Mouse (Mus musculus) liver, embryonic 13.5 days (tissue): ENCODE measurements around the gene Ung. TPM values are rescaled to one million over a fixed set of nuclear protein-coding genes. Genes with fewer than 3 reads are reported as not detected.

Experiments
- ATAC-seq: fragments of 200-750 bp; cut with Nextera tagmentation; 2 replicates; pipeline ENCODE4 v1.8.0; 2017; ENCODE audit warnings: low read depth, mild to moderate bottlenecking, moderate number of reproducible peaks, moderate library complexity
- DNase-seq: peaks from one replicate; pipeline ENCODE4 v3.0.0; 2022
- H3K27ac ChIP-seq: fragments of 300-500 bp; sonication (generic); 2 replicates; pipeline ENCODE4 v1.5.1; 2015; ENCODE audit warnings: moderate library complexity, mild to moderate bottlenecking, inconsistent platforms
- H3K27me3 ChIP-seq: fragments of 300-500 bp; sonication (generic); 2 replicates; pipeline ENCODE4 v1.6.1; 2015; ENCODE audit warnings: mild to moderate bottlenecking, inconsistent platforms
- H3K36me3 ChIP-seq: fragments of 300-500 bp; sonication (generic); 2 replicates; pipeline ENCODE4 v1.6.1; 2015; ENCODE audit warnings: mild to moderate bottlenecking, inconsistent platforms
- H3K4me1 ChIP-seq: fragments of 300-500 bp; sonication (generic); replicated peaks from 2 replicates; pipeline ENCODE4 v1.6.1; 2015; ENCODE audit warnings: inconsistent platforms
- H3K4me2 ChIP-seq: fragments of 300-500 bp; sonication (generic); 2 replicates; pipeline ENCODE4 v1.6.1; 2015; ENCODE audit warnings: inconsistent platforms, mild to moderate bottlenecking, moderate library complexity
- H3K4me3 ChIP-seq: fragments of 300-500 bp; sonication (generic); replicated peaks from 2 replicates; pipeline ENCODE4 v1.5.1; 2015; ENCODE audit warnings: mild to moderate bottlenecking, inconsistent platforms
- H3K9ac ChIP-seq: fragments of 300-500 bp; sonication (generic); 2 replicates; pipeline ENCODE4 v1.6.1; 2015; ENCODE audit warnings: mild to moderate bottlenecking, inconsistent platforms
- H3K9me3 ChIP-seq: fragments of 300-500 bp; sonication (generic); replicated peaks from 2 replicates; pipeline ENCODE4 v1.6.1; 2016; ENCODE audit warnings: inconsistent platforms
- WGBS: fragments of 180-500 bp; shearing (Covaris S2); methylation state at CpG from one replicate; pipeline ENCODE4 v1.1.7; 2015; ENCODE audit not compliant: insufficient replicate concordance; 5-methylcytosine and 5-hydroxymethylcytosine counted together
- polyA plus RNA-seq: library from polyadenylated mRNA; unstranded; fragments of >200 nt; fragmentation: Nextera tagmentation; extraction: Ambion mirVana; gene quantifications from 2 replicates; pipeline ENCODE4 v1.2.1, GENCODE M21; 2015

Ung gene
- polyA plus RNA-seq, 1 experiment from 2014 or later: 28.9 TPM

GRCm38 (mm10) chr5:114174639-114175038, 44.5 kb downstream of the Ung start:
- Histone ChIP-seq H3K27me3 (no peaks in the 10 kb centered on the region), H3K4me2 (peak overlapping the region; percentile 45), H3K36me3 (no peaks in the 10 kb centered on the region), H3K27ac (no peak overlapping the region), H3K4me3 (no peak overlapping the region), H3K9ac (no peak overlapping the region), H3K9me3 (no peaks in the 10 kb centered on the region), H3K4me1 (peaks cover 26% of the 10 kb centered on the region)
- peak; percentile 15 for DNase-seq
- 12% methylated on average over 16 of the region's 16 CpGs for WGBS
- ATAC-seq: no peak

- no peaks in the 10 kb centered on the region for H3K27me3 ChIP-seq
- ATAC-seq: peak; percentile 96
- H3K9ac ChIP-seq: peak overlapping the region; percentile 51
- WGBS: under 1% methylated on average over 26 of the region's 26 CpGs
- H3K36me3 ChIP-seq: no peaks in the 10 kb centered on the region
- DNase-seq: peak; percentile 94
- peak overlapping the region; percentile 81 for H3K4me2 ChIP-seq
- no peak overlapping the region for H3K27ac ChIP-seq
- H3K4me1 ChIP-seq: peaks cover 26% of the 10 kb centered on the region
- peak overlapping the region; percentile 61 for H3K4me3 ChIP-seq
- H3K9me3 ChIP-seq: no peaks in the 10 kb centered on the region
Observed at GRCm38 (mm10) chr5:114175596-114176171, 45.5 kb downstream of the Ung start.

DNA sequence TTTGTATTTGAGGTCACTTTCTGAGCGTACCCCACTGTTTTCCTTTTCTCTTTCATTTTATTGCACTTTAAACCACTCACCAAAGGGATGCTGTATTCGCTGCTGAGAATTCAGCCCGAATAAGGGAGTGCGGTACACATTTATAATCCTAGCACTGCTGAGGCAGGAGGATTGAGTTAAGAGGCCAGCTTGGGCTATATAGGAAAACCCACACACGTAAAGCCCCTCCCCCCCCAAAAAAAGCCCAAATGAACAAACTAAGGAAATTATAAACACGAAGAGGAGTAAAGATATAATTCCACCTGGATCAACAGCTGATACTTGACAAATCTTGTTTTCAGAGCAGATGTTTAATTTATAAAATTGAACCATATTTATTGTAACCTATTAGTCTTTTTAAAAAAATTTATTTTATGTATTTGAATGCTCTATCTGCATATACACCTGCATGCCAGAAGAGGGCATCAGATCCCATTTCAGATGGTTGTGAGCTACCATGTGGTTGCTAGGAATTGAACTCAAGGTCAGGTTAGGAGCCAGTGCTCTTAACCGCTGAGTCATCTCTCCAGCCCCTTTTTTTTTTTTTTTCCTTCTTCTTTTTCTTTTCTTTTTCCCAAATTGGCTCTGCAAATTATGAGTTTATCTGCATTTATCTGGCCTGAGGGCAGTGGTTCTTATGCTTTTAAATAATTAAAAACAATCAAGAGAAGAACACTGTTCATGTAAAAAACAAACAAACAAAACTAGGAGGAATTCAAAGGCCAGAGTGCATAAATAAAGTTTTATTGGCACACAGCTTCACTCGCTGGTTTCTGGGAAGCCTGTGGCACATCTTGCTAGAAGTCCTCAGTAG, 46.6 kb downstream of the Ung start:
- DNase-seq (no peak), ATAC-seq (no peak)
- Histone ChIP-seq H3K27me3 (no peaks in the 10 kb centered on the region), H3K4me3 (peak overlapping the region; percentile 61), H3K9ac (peak overlapping the region; percentile 51), H3K4me1 (peaks cover 26% of the 10 kb centered on the region), H3K4me2 (peak overlapping the region; percentile 81), H3K27ac (no peak overlapping the region), H3K9me3 (no peaks in the 10 kb centered on the region), H3K36me3 (no peaks in the 10 kb centered on the region)
- 52% methylated on average over 8 of the region's 8 CpGs for WGBS

DNA sequence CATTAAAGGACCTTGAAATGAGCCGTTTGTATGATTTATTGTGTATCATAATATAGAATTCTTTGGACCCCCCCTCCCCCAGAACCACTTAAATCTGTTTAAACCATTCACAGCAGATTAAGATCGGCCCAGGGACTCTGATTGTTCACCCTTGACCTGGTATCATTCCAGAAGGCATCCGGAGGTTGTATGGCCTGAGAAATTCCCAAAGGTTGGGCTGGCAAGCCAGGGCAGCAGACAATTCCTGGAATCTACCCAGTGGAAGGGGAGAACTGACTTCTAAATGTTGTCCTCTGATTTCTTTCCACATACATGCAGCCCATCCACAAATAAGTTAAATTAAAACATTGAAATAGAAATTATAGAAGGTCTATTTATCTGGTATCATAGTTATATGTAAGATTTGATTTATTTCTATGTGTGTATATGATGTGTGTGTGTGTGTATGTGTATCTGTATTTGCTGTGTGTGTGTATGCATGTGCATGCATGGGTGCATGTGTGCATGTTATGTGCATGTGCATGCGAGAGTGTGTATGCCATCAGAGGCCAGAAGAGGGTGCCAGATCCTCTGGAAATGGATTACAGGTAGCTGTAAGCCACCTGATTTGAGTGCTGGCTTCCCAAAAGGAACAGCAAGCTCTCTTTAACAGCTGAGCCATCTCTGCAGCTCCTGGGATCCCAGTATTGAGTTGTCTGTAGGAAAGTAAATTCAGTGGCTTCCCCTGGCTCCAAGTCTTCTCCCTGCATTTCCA, 48.0 kb downstream of the Ung start:
- H3K9me3 ChIP-seq: no peaks in the 10 kb centered on the region
- 61% methylated on average over 4 of the region's 4 CpGs for WGBS
- no peak overlapping the region for H3K9ac ChIP-seq
- no peaks in the 10 kb centered on the region for H3K27me3 ChIP-seq
- H3K4me3 ChIP-seq: no peak overlapping the region
- H3K27ac ChIP-seq: no peak overlapping the region
- peaks cover 26% of the 10 kb centered on the region for H3K4me1 ChIP-seq
- H3K4me2 ChIP-seq: no peak overlapping the region
- no peaks in the 10 kb centered on the region for H3K36me3 ChIP-seq
- ATAC-seq: no peak
- no peak for DNase-seq

GRCm38 (mm10) chr5:114179541-114179940, 49.4 kb downstream of the Ung start:
- whole genome bisulfite sequencing: 68% methylated on average over 11 of the region's 11 CpGs

DNA sequence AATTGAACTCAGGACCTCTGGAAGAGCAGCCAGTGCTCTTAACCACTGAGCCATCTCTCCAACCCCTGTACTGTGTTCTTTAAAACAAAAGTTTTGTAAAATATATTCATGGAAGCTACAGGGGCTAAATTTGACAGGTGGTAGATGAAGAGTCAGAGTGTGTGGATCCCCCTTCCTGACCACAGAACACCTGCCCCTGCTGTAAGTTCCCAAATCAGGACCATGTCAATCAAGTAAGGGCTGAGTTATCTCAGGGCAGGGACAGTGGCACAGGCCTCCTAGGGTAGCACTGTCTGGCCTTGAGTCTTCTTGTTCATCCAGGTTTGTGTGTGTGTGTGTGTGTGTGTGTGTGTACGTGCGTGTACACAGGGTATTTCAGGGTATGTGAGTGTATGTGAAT, 53.3 kb downstream of the Ung start:
- no peaks in the 10 kb centered on the region for H3K27me3 ChIP-seq
- H3K4me1 ChIP-seq: no peaks in the 10 kb centered on the region
- no peak overlapping the region for H3K27ac ChIP-seq
- no peak for DNase-seq
- no peak for ATAC-seq
- H3K9ac ChIP-seq: no peak overlapping the region
- WGBS: 83% methylated on average over 2 of the region's 2 CpGs
- no peak overlapping the region for H3K4me3 ChIP-seq
- no peaks in the 10 kb centered on the region for H3K9me3 ChIP-seq
- no peaks in the 10 kb centered on the region for H3K36me3 ChIP-seq
- H3K4me2 ChIP-seq: no peak overlapping the region

More at GRCm38 (mm10) chr5:114179541-114179940, 49.4 kb downstream of the Ung start:
- H3K4me2 ChIP-seq: no peak overlapping the region
- no peaks in the 10 kb centered on the region for H3K9me3 ChIP-seq
- H3K27me3 ChIP-seq: no peaks in the 10 kb centered on the region
- ATAC-seq (no peak), DNase-seq (no peak)
- H3K4me3 ChIP-seq: no peak overlapping the region
- H3K36me3 ChIP-seq: no peaks in the 10 kb centered on the region
- H3K4me1 ChIP-seq: peaks cover 20% of the 10 kb centered on the region
- no peak overlapping the region for H3K9ac ChIP-seq
- H3K27ac ChIP-seq: no peak overlapping the region

GRCm38 (mm10) chr5:114187108-114187507, 56.9 kb downstream of the Ung start:
- Histone ChIP-seq H3K4me1 (no peaks in the 10 kb centered on the region), H3K36me3 (no peaks in the 10 kb centered on the region), H3K4me3 (no peak overlapping the region), H3K9me3 (no peaks in the 10 kb centered on the region), H3K27me3 (0 out of 2 replicates have a peak, but pooled peaks cover 4% of the 10 kb centered on the region), H3K27ac (no peak overlapping the region), H3K4me2 (no peak overlapping the region), H3K9ac (no peak overlapping the region)
- ATAC-seq (no peak), DNase-seq (no peak)
- WGBS: 62% methylated on average over 2 of the region's 2 CpGs

Other genes starting within 250 kb of the Ung start
- 48.0 and 60.3 TPM in 2 replicates for gene Coro1c, start 221.6 kb upstream of the Ung start, polyA plus RNA-seq
- gene Ssh1, start 136.5 kb upstream of the Ung start, polyA plus RNA-seq: 5.4 and 6.0 TPM in 2 replicates
- gene Dao, start 126.7 kb upstream of the Ung start, polyA plus RNA-seq: not detected in 2 replicates
- 2.7 and 3.5 TPM in 2 replicates for gene Usp30, start 64.9 kb upstream of the Ung start, polyA plus RNA-seq
- 0.05 TPM in 1 of 2 replicates, not detected in the other for gene Svop, start 38.8 kb upstream of the Ung start, polyA plus RNA-seq
- gene Alkbh2, start 2.2 kb upstream of the Ung start, polyA plus RNA-seq: 4.5 and 5.1 TPM in 2 replicates
- 0.28 and 0.56 TPM in 2 replicates for gene Acacb, start 16.1 kb downstream of the Ung start, polyA plus RNA-seq
- not detected in 2 replicates for gene Foxn4, start 143.4 kb downstream of the Ung start, polyA plus RNA-seq
- gene Myo1h, start 158.8 kb downstream of the Ung start, polyA plus RNA-seq: 0.16 and 0.22 TPM in 2 replicates